Mouse (Mus musculus) telencephalon, adult 2 months (tissue): Measurements from ENCODE around the gene Tmem108.
A peak's percentile ranks its signal among the peaks of the same experiment; 100 is the strongest.

ENCODE experiments used
- DNase-seq: peaks from one replicate; pipeline ENCODE4 v3.0.0-alpha.2; 2011; ENCODE audit warnings: low read depth, low spot score

Tmem108 gene

GRCm38 (mm10) chr9:103548606-103549005, 213.0 kb downstream of the Tmem108 start:
- DNase-seq, result no peak

- DNase-seq, result no peak
Measured at GRCm38 (mm10) chr9:103546695-103547645, 214.7 kb downstream of the Tmem108 start.

GRCm38 (mm10) chr9:103545729-103546128, 215.9 kb downstream of the Tmem108 start:
- DNase-seq, result no peak

- no peak for DNase-seq
Measured at GRCm38 (mm10) chr9:103545271-103545670, 216.4 kb downstream of the Tmem108 start.

GRCm38 (mm10) chr9:103544599-103544998, 217.0 kb downstream of the Tmem108 start:
- no peak for DNase-seq

- DNase-seq, result no peak
Measured at GRCm38 (mm10) chr9:103540518-103540917, 221.1 kb downstream of the Tmem108 start.

- DNase-seq, result no peak
Measured at GRCm38 (mm10) chr9:103538047-103538816, 223.4 kb downstream of the Tmem108 start.

GRCm38 (mm10) chr9:103536059-103536634, 225.5 kb downstream of the Tmem108 start:
- no peak for DNase-seq

- DNase-seq, result no peak
Measured at GRCm38 (mm10) chr9:103525041-103525537, 236.5 kb downstream of the Tmem108 start.

GRCm38 (mm10) chr9:103524600-103524999, 237.0 kb downstream of the Tmem108 start:
- DNase-seq, result no peak

- DNase-seq, result no peak
Measured at GRCm38 (mm10) chr9:103523742-103524403, 237.8 kb downstream of the Tmem108 start.

- DNase-seq, result no peak
Measured at GRCm38 (mm10) chr9:103523008-103523407, 238.6 kb downstream of the Tmem108 start.

- DNase-seq, result no peak
Measured at GRCm38 (mm10) chr9:103513884-103514283, 247.8 kb downstream of the Tmem108 start.

- DNase-seq, result no peak
Measured at GRCm38 (mm10) chr9:103512257-103512656, 249.4 kb downstream of the Tmem108 start.

GRCm38 (mm10) chr9:103506968-103507584, 254.6 kb downstream of the Tmem108 start:
- DNase-seq, result no peak

- no peak for DNase-seq
Measured at GRCm38 (mm10) chr9:103505067-103505466, 256.6 kb downstream of the Tmem108 start.

- no peak for DNase-seq
Measured at GRCm38 (mm10) chr9:103504646-103505045, 257.0 kb downstream of the Tmem108 start.

GRCm38 (mm10) chr9:103503586-103504298, 257.9 kb downstream of the Tmem108 start:
- DNase-seq, result no peak

- no peak for DNase-seq
Measured at GRCm38 (mm10) chr9:103502655-103503054, 259.0 kb downstream of the Tmem108 start.

- peak; percentile 87 for DNase-seq
Measured at GRCm38 (mm10) chr9:103501861-103502364, 259.7 kb downstream of the Tmem108 start.
